Mouse (Mus musculus): ENCODE results near the gene Stat5a.

- TF ChIP-seq CTCF (IDR thresholded peaks at IDR 0.05; ENCODE audit: borderline replicate concordance, control insufficient read depth, extremely low read depth, insufficient read depth, low read length, poor library complexity) (no peak), POLR2A (IDR thresholded peaks at IDR 0.05; ENCODE audit: control insufficient read depth, extremely low read depth, insufficient read depth, low read length, poor library complexity) (no peak)
Observed at GRCm38 (mm10) chr11:100890481-100890880, 31.3 kb downstream of the Stat5a start.
